Mouse (Mus musculus): Measurements from ENCODE around the gene Gm648. TPM values are rescaled to one million over a fixed set of nuclear protein-coding genes. Genes with fewer than 3 reads are reported as not detected.

The Gm648 gene
- polyA plus RNA-seq (2014; fragmentation: Nextera tagmentation; extraction: Ambion mirVana) = not detected in 2 replicates

GRCm38 (mm10) chrX:56549506-56549905, at the start of gene Gm648:
Gene Gm648, minus strand, starts transcription at chrX:56549606.
- no peaks in the 10 kb centered on the region for H3K27me3 ChIP-seq (ENCODE audit: control insufficient read depth, insufficient read depth, low read length)
- ATAC-seq (ENCODE audit: low FRiP score, low TSS enrichment) = no peak
- WGBS = 89% methylated on average over 7 of the region's 7 CpGs
- H3K9me3 ChIP-seq (ENCODE audit: control insufficient read depth, low read length) = no peaks in the 10 kb centered on the region
- H3K36me3 ChIP-seq (ENCODE audit: control insufficient read depth, insufficient read depth, low read length) = no peaks in the 10 kb centered on the region
- H3K9ac ChIP-seq (replicated peaks; ENCODE audit: low read length) = no peak within 1 kb of the TSS
- no peaks in the 10 kb centered on the region for H3K4me1 ChIP-seq (ENCODE audit: control insufficient read depth, insufficient read depth, low read length)
- no peak within 1 kb of the TSS for H3K4me2 ChIP-seq (ENCODE audit: low read length)
- no peak within 1 kb of the TSS for H3K4me3 ChIP-seq (replicated peaks; ENCODE audit: low read depth, low read length)
- DNase-seq = no peak
- no peak within 1 kb of the TSS for H3K27ac ChIP-seq (replicated peaks; ENCODE audit: low read depth, low read length)

- DNase-seq (peak; percentile 95), ATAC-seq (ENCODE audit: low FRiP score, low TSS enrichment) (peak; percentile 99)
- Histone ChIP-seq H3K27me3 (ENCODE audit: control insufficient read depth, insufficient read depth, low read length) (no peaks in the 10 kb centered on the region), H3K4me1 (ENCODE audit: control insufficient read depth, insufficient read depth, low read length) (peaks cover 4% of the 10 kb centered on the region; the same call in 1 of the 2 replicates), H3K9ac (replicated peaks; ENCODE audit: low read length) (peak within 1 kb of the TSS; percentile 66), H3K9me3 (ENCODE audit: control insufficient read depth, low read length) (no peaks in the 10 kb centered on the region), H3K4me2 (ENCODE audit: low read length) (peak within 1 kb of the TSS; percentile 56), H3K27ac (replicated peaks; ENCODE audit: low read depth, low read length) (peak within 1 kb of the TSS; percentile 66), H3K4me3 (replicated peaks; ENCODE audit: low read depth, low read length) (peak within 1 kb of the TSS; percentile 57), H3K36me3 (ENCODE audit: control insufficient read depth, insufficient read depth, low read length) (no peaks in the 10 kb centered on the region; the same call in 1 of the 2 replicates)
- 16% methylated on average over 43 of the region's 44 CpGs for WGBS
These were observed 48.7 kb upstream of the Gm648 start, which contains the start of gene Mmgt1 for GRCm38 (mm10) chrX:56597887-56598640. Gene Mmgt1, minus strand, starts transcription at chrX:56598069.

DNA sequence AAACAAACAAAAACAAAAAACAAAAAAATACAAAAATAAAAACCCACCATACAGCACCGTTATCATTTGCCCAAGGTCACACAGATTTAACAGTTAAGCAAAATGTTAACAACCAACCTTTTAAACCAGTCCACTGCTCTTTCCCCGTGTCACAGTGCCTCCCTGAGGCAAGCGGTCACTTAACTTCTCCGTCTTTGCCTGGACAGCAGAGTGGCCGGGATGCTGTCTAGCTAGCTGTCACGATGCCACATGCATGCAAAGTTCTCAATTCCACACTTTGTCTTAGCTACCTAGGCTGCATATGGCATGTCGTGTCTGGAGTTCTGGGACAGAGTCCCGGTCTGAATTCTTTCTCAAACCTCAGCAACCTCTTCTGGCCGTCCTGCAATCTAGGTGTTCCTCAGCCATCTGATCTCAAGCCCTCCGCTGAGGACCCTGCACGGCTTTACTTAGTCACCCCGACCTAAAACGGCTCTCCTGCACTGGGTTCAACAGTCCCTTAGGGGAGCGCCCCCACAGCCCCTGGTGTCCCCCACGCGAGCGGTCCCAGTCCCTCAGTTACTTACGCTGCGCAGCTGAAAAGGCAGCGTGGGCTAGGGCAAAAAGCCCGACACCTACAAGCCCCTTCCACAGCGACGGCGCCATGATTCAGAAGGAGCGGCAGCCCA, 47.9 kb upstream of the Gm648 start:
- 20% methylated on average over 25 of the region's 25 CpGs for WGBS
- peak; percentile 23 for DNase-seq
- no peaks in the 10 kb centered on the region; the same call in 1 of the 2 replicates for H3K36me3 ChIP-seq (ENCODE audit: control insufficient read depth, insufficient read depth, low read length)
- H3K4me2 ChIP-seq (ENCODE audit: low read length) = peak overlapping the region; percentile 56
- H3K27me3 ChIP-seq (ENCODE audit: control insufficient read depth, insufficient read depth, low read length) = no peaks in the 10 kb centered on the region
- H3K9me3 ChIP-seq (ENCODE audit: control insufficient read depth, low read length) = no peaks in the 10 kb centered on the region
- ATAC-seq (ENCODE audit: low FRiP score, low TSS enrichment) = no peak; the same call in 1 of the 2 replicates
- peaks cover 4% of the 10 kb centered on the region; the same call in 1 of the 2 replicates for H3K4me1 ChIP-seq (ENCODE audit: control insufficient read depth, insufficient read depth, low read length)
- H3K4me3 ChIP-seq (replicated peaks; ENCODE audit: low read depth, low read length) = peak overlapping the region; percentile 57
- peak overlapping the region; percentile 66 for H3K9ac ChIP-seq (replicated peaks; ENCODE audit: low read length)
- peak overlapping the region; percentile 66 for H3K27ac ChIP-seq (replicated peaks; ENCODE audit: low read depth, low read length)

DNA sequence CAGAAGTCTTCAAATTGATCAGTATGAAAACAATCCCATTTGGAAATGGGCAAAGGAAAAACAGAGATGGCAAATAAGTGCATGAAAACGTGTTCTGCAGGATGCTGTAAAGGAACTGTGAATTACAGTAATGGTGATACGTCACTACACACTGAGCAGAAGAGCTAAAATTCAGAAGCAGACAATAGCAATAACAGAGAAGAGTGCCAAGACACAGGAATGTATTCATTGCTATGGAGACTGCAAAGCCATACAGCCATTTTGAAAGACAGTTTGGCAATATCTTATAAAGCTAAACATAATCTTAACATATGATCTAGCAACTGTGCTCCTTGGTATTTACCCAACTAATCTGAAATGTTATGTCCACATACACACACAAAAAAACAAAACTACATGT, 28.8 kb upstream of the Gm648 start:
- H3K36me3 ChIP-seq (ENCODE audit: control insufficient read depth, insufficient read depth, low read length) = no peaks in the 10 kb centered on the region
- no peaks in the 10 kb centered on the region for H3K27me3 ChIP-seq (ENCODE audit: control insufficient read depth, insufficient read depth, low read length)
- no peak for ATAC-seq (ENCODE audit: low FRiP score, low TSS enrichment)
- no peak overlapping the region for H3K4me3 ChIP-seq (replicated peaks; ENCODE audit: low read depth, low read length)
- H3K9ac ChIP-seq (replicated peaks; ENCODE audit: low read length) = no peak overlapping the region
- H3K9me3 ChIP-seq (ENCODE audit: control insufficient read depth, low read length) = no peaks in the 10 kb centered on the region
- no peak overlapping the region for H3K4me2 ChIP-seq (ENCODE audit: low read length)
- H3K4me1 ChIP-seq (ENCODE audit: control insufficient read depth, insufficient read depth, low read length) = no peaks in the 10 kb centered on the region
- no peak for DNase-seq
- WGBS = 84% methylated on average over 2 of the region's 2 CpGs
- H3K27ac ChIP-seq (replicated peaks; ENCODE audit: low read depth, low read length) = no peak overlapping the region

- Histone ChIP-seq H3K9ac (replicated peaks; ENCODE audit: low read length) (no peak overlapping the region), H3K27ac (replicated peaks; ENCODE audit: low read depth, low read length) (no peak overlapping the region), H3K4me3 (replicated peaks; ENCODE audit: low read depth, low read length) (no peak overlapping the region), H3K9me3 (ENCODE audit: control insufficient read depth, low read length) (no peaks in the 10 kb centered on the region), H3K4me2 (ENCODE audit: low read length) (no peak overlapping the region), H3K27me3 (ENCODE audit: control insufficient read depth, insufficient read depth, low read length) (no peaks in the 10 kb centered on the region), H3K4me1 (ENCODE audit: control insufficient read depth, insufficient read depth, low read length) (no peaks in the 10 kb centered on the region), H3K36me3 (ENCODE audit: control insufficient read depth, insufficient read depth, low read length) (no peaks in the 10 kb centered on the region)
- ATAC-seq (ENCODE audit: low FRiP score, low TSS enrichment) = no peak
- 22% methylated on average over 6 of the region's 6 CpGs for WGBS
- DNase-seq = peak; percentile 17
These were observed 23.1 kb upstream of the Gm648 start for GRCm38 (mm10) chrX:56572465-56572864.

DNA sequence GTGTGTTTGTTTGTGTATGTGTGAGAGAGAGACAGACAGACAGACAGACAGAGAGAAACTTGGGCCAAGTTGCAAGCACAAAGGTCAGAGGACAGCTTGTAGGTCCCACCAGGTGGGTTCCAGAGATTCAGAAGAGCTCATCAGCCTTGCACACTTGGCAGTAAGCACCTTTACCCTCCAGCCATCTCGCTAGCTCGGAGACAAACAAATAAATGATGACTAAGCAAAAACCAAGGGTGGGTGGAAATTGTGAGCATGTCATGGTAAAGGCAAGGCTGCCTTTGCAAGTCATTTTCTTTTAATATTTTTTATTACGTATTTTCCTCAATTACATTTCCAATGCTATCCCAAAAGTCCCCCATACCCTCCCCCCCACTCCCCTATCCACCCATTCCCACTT, 4.2 kb upstream of the Gm648 start:
- Histone ChIP-seq H3K9me3 (ENCODE audit: control insufficient read depth, low read length) (no peaks in the 10 kb centered on the region), H3K27ac (replicated peaks; ENCODE audit: low read depth, low read length) (no peak overlapping the region), H3K4me1 (ENCODE audit: control insufficient read depth, insufficient read depth, low read length) (no peaks in the 10 kb centered on the region), H3K4me2 (ENCODE audit: low read length) (no peak overlapping the region), H3K36me3 (ENCODE audit: control insufficient read depth, insufficient read depth, low read length) (no peaks in the 10 kb centered on the region), H3K9ac (replicated peaks; ENCODE audit: low read length) (no peak overlapping the region), H3K4me3 (replicated peaks; ENCODE audit: low read depth, low read length) (no peak overlapping the region), H3K27me3 (ENCODE audit: control insufficient read depth, insufficient read depth, low read length) (no peaks in the 10 kb centered on the region)
- DNase-seq (no peak), ATAC-seq (ENCODE audit: low FRiP score, low TSS enrichment) (no peak)
- 78% methylated on average over 3 of the region's 3 CpGs for WGBS

DNA sequence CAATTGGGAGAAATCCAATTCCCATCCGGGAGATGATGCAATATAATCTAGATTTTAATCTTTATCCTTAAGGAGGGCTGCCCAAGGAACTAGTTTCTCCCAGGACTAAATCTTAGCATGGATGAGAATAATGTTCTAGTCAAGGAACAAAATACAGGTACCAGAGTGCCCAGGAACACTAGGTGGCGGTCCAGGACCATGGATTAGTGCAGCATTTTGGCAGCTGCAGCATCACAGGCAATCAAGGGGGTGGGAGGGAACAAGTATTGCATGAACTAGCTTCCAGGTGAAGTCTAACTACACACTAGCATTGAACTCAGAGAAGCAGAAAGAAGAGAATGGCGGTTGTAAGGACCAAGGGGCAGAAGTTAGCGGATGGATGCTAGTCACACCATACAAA, 12.2 kb downstream of the Gm648 start:
- Histone ChIP-seq H3K4me3 (replicated peaks; ENCODE audit: low read depth, low read length) (no peak overlapping the region), H3K27ac (replicated peaks; ENCODE audit: low read depth, low read length) (no peak overlapping the region), H3K9me3 (ENCODE audit: control insufficient read depth, low read length) (no peaks in the 10 kb centered on the region), H3K4me1 (ENCODE audit: control insufficient read depth, insufficient read depth, low read length) (no peaks in the 10 kb centered on the region), H3K4me2 (ENCODE audit: low read length) (no peak overlapping the region), H3K36me3 (ENCODE audit: control insufficient read depth, insufficient read depth, low read length) (no peaks in the 10 kb centered on the region), H3K27me3 (ENCODE audit: control insufficient read depth, insufficient read depth, low read length) (no peaks in the 10 kb centered on the region), H3K9ac (replicated peaks; ENCODE audit: low read length) (no peak overlapping the region)
- 57% methylated on average over 4 of the region's 4 CpGs for WGBS
- ATAC-seq (ENCODE audit: low FRiP score, low TSS enrichment) (no peak), DNase-seq (peak; percentile 71)

- no peaks in the 10 kb centered on the region for H3K36me3 ChIP-seq (ENCODE audit: control insufficient read depth, insufficient read depth, low read length)
- no peak overlapping the region for H3K4me3 ChIP-seq (replicated peaks; ENCODE audit: low read depth, low read length)
- no peak overlapping the region for H3K27ac ChIP-seq (replicated peaks; ENCODE audit: low read depth, low read length)
- 18% methylated on average over 3 of the region's 3 CpGs for WGBS
- H3K4me2 ChIP-seq (ENCODE audit: low read length) = no peak overlapping the region
- peak; percentile 73 for DNase-seq
- no peaks in the 10 kb centered on the region for H3K4me1 ChIP-seq (ENCODE audit: control insufficient read depth, insufficient read depth, low read length)
- H3K9me3 ChIP-seq (ENCODE audit: control insufficient read depth, low read length) = no peaks in the 10 kb centered on the region
- H3K27me3 ChIP-seq (ENCODE audit: control insufficient read depth, insufficient read depth, low read length) = no peaks in the 10 kb centered on the region
- no peak overlapping the region for H3K9ac ChIP-seq (replicated peaks; ENCODE audit: low read length)
- ATAC-seq (ENCODE audit: low FRiP score, low TSS enrichment) = no peak
These were observed 18.1 kb downstream of the Gm648 start for GRCm38 (mm10) chrX:56531266-56531665.

All from midbrain, embryonic 14.5 days (tissue).